Mouse (Mus musculus) neural tube, embryonic 12.5 days (tissue): ENCODE measurements around the gene Spata7. TPM values are rescaled to one million over a fixed set of nuclear protein-coding genes. Genes with fewer than 3 reads are reported as not detected.

ENCODE experiments used
- ATAC-seq: fragments of 200-750 bp; cut with Nextera tagmentation; 2 replicates; pipeline ENCODE4 v1.8.0; 2017; ENCODE audit warnings: low read depth, mild to moderate bottlenecking, moderate TSS enrichment, moderate library complexity; ENCODE audit not compliant: low FRiP score
- H3K27ac ChIP-seq: fragments of 300-500 bp; sonication (generic); 2 replicates; pipeline ENCODE4 v1.5.1; 2016
- H3K27me3 ChIP-seq: fragments of 300-500 bp; sonication (generic); replicated peaks from 2 replicates; pipeline ENCODE4 v1.6.1; 2016; ENCODE audit warnings: mild to moderate bottlenecking
- H3K36me3 ChIP-seq: fragments of 300-500 bp; sonication (generic); 2 replicates; pipeline ENCODE4 v1.6.1; 2016; ENCODE audit warnings: mild to moderate bottlenecking
- H3K4me1 ChIP-seq: fragments of 300-500 bp; sonication (generic); 2 replicates; pipeline ENCODE4 v1.6.1; 2016
- H3K4me2 ChIP-seq: fragments of 300-500 bp; sonication (generic); replicated peaks from 2 replicates; pipeline ENCODE4 v1.6.1; 2016; ENCODE audit warnings: mild to moderate bottlenecking
- H3K4me3 ChIP-seq: fragments of 300-500 bp; sonication (generic); 2 replicates; pipeline ENCODE4 v1.5.1; 2016
- H3K9ac ChIP-seq: fragments of 300-500 bp; sonication (generic); 2 replicates; pipeline ENCODE4 v1.6.1; 2016; ENCODE audit warnings: mild to moderate bottlenecking
- H3K9me3 ChIP-seq: fragments of 300-500 bp; sonication (generic); 2 replicates; pipeline ENCODE4 v1.6.1; 2016; ENCODE audit warnings: mild to moderate bottlenecking
- WGBS: fragments of 180-500 bp; shearing (Covaris S2); methylation state at CpG from one replicate; pipeline ENCODE4 v1.1.7; 2016; 5-methylcytosine and 5-hydroxymethylcytosine counted together
- polyA plus RNA-seq: library from polyadenylated mRNA; unstranded; fragments of >200 nt; fragmentation: Nextera tagmentation; extraction: Ambion mirVana; gene quantifications from 2 replicates; pipeline ENCODE4 v1.2.1, GENCODE M21; 2016

The Spata7 gene
- polyA plus RNA-seq, 1 experiment from 2014 or later = 23.4 TPM

- Histone ChIP-seq H3K27ac (no peak overlapping the region), H3K9me3 (no peaks in the 10 kb centered on the region), H3K4me2 (no peak overlapping the region), H3K9ac (no peak overlapping the region), H3K4me1 (peaks cover 7% of the 10 kb centered on the region), H3K36me3 (no peaks in the 10 kb centered on the region), H3K4me3 (no peak overlapping the region), H3K27me3 (no peaks in the 10 kb centered on the region)
- no peak for ATAC-seq
- WGBS = 54% methylated on average over 11 of the region's 11 CpGs
Observed at GRCm38 (mm10) chr12:98714757-98715156, 86.8 kb downstream of the Spata7 start.

GRCm38 (mm10) chr12:98716142-98716541 is 88.2 kb downstream of the Spata7 start:
- ATAC-seq = no peak
- Histone ChIP-seq H3K4me1 (peaks cover 11% of the 10 kb centered on the region), H3K9me3 (no peaks in the 10 kb centered on the region), H3K27me3 (no peaks in the 10 kb centered on the region), H3K9ac (no peak overlapping the region), H3K4me3 (no peak overlapping the region), H3K4me2 (no peak overlapping the region), H3K36me3 (no peaks in the 10 kb centered on the region), H3K27ac (no peak overlapping the region)
- 90% methylated on average over 2 of the region's 2 CpGs for WGBS

Other genes starting within 250 kb of the Spata7 start
- 24.8 and 30.7 TPM in 2 replicates for gene Kcnk10, start 49.8 kb upstream of the Spata7 start, polyA plus RNA-seq
- gene Ptpn21, start 109.2 kb downstream of the Spata7 start, polyA plus RNA-seq = 7.3 TPM in 2 replicates
- gene Zc3h14, start 118.8 kb downstream of the Spata7 start, polyA plus RNA-seq = 139 and 146 TPM in 2 replicates